Mouse (Mus musculus) spleen, adult 2 months (tissue): Measurements from ENCODE around the gene H2-Q10.

ENCODE experiments used
- CTCF ChIP-seq: fragments of 200-500 bp; IDR thresholded peaks from 2 replicates; pipeline ENCODE4 v1.5.1; 2011; ENCODE audit warnings: mild to moderate bottlenecking, inconsistent platforms; ENCODE audit not compliant: insufficient read depth, insufficient read length, insufficient replicate concordance; ENCODE audit errors: extremely low read depth
- POLR2A ChIP-seq: fragments of 200-500 bp; IDR thresholded peaks from 2 replicates; pipeline ENCODE4 v1.6.1; 2011; ENCODE audit warnings: low read depth, low read length, inconsistent platforms

DNA sequence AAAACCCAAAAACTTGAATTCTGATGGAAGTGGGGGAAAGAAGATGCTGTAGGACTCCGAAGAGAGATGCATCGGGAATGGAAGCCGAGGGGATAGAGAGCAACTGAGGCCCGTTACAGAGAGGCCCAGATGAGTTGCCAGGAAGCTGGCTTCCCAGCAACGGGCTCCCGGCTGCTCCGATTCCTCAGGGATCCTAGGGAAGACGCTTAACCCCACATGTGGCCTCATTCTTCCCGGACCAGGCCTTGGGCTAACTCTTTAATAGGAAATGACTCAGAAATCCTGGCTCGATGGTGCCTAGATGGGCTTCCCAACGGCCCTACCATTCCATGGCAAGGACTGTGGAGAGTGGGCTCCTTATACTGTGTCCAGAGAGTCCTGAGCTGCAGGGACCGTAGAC, 47.6 kb downstream of the H2-Q10 start:
- TF ChIP-seq POLR2A (no peak), CTCF (no peak)
